Mouse (Mus musculus): ENCODE measurements at regions not wholly inside any gene's neighbourhood (a gene's known extent, or its start where the extent isn't known, plus 50 kb on each side); places are given as distances from the start of the nearest gene placed in this dataset.

GRCm38 (mm10) chr9:67698796-67699195 is 60.4 kb upstream of the C2cd4b start:
- no peak for DNase-seq (ENCODE audit: low spot score in 2 of 2)

- no peak for DNase-seq (ENCODE audit: low spot score in 2 of 2)
These were observed 59.2 kb upstream of the C2cd4b start for GRCm38 (mm10) chr9:67699846-67700579.

GRCm38 (mm10) chr9:67708246-67708960 is 50.8 kb upstream of the C2cd4b start:
- DNase-seq (ENCODE audit: low spot score in 2 of 2) = no peak
